Mouse (Mus musculus): ENCODE results near the gene Rab24. TPM values are rescaled to one million over a fixed set of nuclear protein-coding genes. Genes with fewer than 3 reads are reported as not detected.
A peak's percentile ranks its signal among the peaks of the same experiment; 100 is the strongest.

Gene Rab24
- polyA plus RNA-seq, 1 experiment from 2014 or later = 92.2 TPM

- ATAC-seq = no peak
- Histone ChIP-seq H3K9ac (ENCODE audit: low read depth, low read length) (peak overlapping the region; percentile 69), H3K4me3 (ENCODE audit: low read depth, low read length) (peak overlapping the region; percentile 64), H3K36me3 (ENCODE audit: control insufficient read depth, insufficient read depth, low read length) (peaks cover 4% of the 10 kb centered on the region), H3K27ac (ENCODE audit: low read length) (peak overlapping the region; percentile 70), H3K4me2 (ENCODE audit: low read length) (peak overlapping the region; percentile 96), H3K4me1 (ENCODE audit: control insufficient read depth, insufficient read depth, low read length) (peaks cover 15% of the 10 kb centered on the region), H3K9me3 (replicated peaks; ENCODE audit: control insufficient read depth, low read length, poor library complexity, severe bottlenecking) (no peaks in the 10 kb centered on the region), H3K27me3 (ENCODE audit: control insufficient read depth, insufficient read depth, low read depth, low read length) (no peaks in the 10 kb centered on the region)
- 51% methylated on average over 14 of the region's 14 CpGs for WGBS
Observed at GRCm38 (mm10) chr13:55330567-55331400, 9.0 kb upstream of the Rab24 start.

DNA sequence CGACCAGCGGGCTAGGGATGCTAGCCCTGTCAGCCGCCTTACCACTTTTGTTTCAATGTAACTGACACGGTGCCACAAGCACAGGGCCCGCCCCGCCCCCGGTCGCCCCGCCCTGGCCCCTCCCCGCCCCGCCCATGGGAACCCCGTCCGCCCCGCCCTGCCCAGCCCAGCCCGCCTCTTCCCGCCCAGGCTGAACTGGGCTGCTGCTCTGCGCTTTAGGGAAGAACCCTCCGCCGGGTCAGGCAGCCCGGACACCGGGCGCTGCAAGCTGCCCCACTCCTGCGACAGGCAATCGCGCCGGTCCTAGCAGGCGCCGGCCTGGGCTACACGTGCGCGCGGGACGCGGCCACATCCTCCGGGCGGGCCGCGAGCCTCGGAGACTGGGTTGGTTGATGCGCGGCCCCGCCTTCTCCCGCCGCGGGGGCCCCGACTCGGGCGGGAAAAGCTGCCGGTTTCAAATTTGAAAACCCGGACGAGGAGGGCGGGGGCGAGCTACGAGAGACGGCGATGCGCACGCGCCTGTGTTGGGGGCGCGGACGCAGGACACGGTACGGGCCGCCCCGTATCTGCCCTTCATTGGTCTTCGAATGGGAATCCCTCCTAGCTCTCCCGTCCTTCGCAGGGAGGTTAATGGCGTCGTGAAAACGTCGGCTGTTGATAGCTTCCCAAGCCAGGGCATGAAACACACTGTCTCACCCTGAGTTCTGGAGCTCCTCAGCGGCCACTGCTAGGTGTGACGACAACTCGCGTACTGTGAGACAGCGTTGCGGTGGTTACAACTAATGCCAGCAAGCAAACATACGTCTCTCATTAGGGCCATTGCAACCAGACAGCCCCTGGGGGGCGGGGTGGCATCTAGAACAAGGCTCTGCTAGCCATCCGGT, 8.2 kb upstream of the Rab24 start, which contains the start of gene Mxd3:
TSS of gene Mxd3 (minus strand) at position 141 of the 884 bp plus-strand sequence.
- H3K4me2 ChIP-seq (ENCODE audit: low read length) = peak within 1 kb of the TSS; percentile 96
- H3K27me3 ChIP-seq (ENCODE audit: control insufficient read depth, insufficient read depth, low read depth, low read length) = no peaks in the 10 kb centered on the region
- H3K4me3 ChIP-seq (ENCODE audit: low read depth, low read length) = peak within 1 kb of the TSS; percentile 64
- H3K27ac ChIP-seq (ENCODE audit: low read length) = peak within 1 kb of the TSS; percentile 70
- WGBS = under 1% methylated on average over 77 of the region's 82 CpGs
- H3K9me3 ChIP-seq (replicated peaks; ENCODE audit: control insufficient read depth, low read length, poor library complexity, severe bottlenecking) = no peaks in the 10 kb centered on the region
- ATAC-seq = peak; percentile 78
- peak within 1 kb of the TSS; percentile 69 for H3K9ac ChIP-seq (ENCODE audit: low read depth, low read length)
- H3K36me3 ChIP-seq (ENCODE audit: control insufficient read depth, insufficient read depth, low read length) = peaks cover 12% of the 10 kb centered on the region
- H3K4me1 ChIP-seq (ENCODE audit: control insufficient read depth, insufficient read depth, low read length) = peaks cover 15% of the 10 kb centered on the region

- H3K36me3 ChIP-seq (ENCODE audit: control insufficient read depth, insufficient read depth, low read length) = peaks cover 12% of the 10 kb centered on the region
- peak overlapping the region; percentile 96 for H3K4me2 ChIP-seq (ENCODE audit: low read length)
- H3K4me1 ChIP-seq (ENCODE audit: control insufficient read depth, insufficient read depth, low read length) = peaks cover 15% of the 10 kb centered on the region
- H3K27me3 ChIP-seq (ENCODE audit: control insufficient read depth, insufficient read depth, low read depth, low read length) = no peaks in the 10 kb centered on the region
- WGBS = 2% methylated on average over 26 of the region's 29 CpGs
- H3K4me3 ChIP-seq (ENCODE audit: low read depth, low read length) = peak overlapping the region; percentile 64
- H3K9ac ChIP-seq (ENCODE audit: low read depth, low read length) = peak overlapping the region; percentile 69
- peak overlapping the region; percentile 70 for H3K27ac ChIP-seq (ENCODE audit: low read length)
- peak; percentile 15 for ATAC-seq
- no peaks in the 10 kb centered on the region for H3K9me3 ChIP-seq (replicated peaks; ENCODE audit: control insufficient read depth, low read length, poor library complexity, severe bottlenecking)
Observed at GRCm38 (mm10) chr13:55329109-55329682, 7.5 kb upstream of the Rab24 start.

- peaks cover 19% of the 10 kb centered on the region for H3K4me1 ChIP-seq (ENCODE audit: control insufficient read depth, insufficient read depth, low read length)
- peak overlapping the region; percentile 96 for H3K4me2 ChIP-seq (ENCODE audit: low read length)
- no peak for ATAC-seq
- no peak overlapping the region for H3K27ac ChIP-seq (ENCODE audit: low read length)
- H3K9ac ChIP-seq (ENCODE audit: low read depth, low read length) = peak overlapping the region; percentile 69; the same call in 1 of the 2 replicates
- no peaks in the 10 kb centered on the region for H3K9me3 ChIP-seq (replicated peaks; ENCODE audit: control insufficient read depth, low read length, poor library complexity, severe bottlenecking)
- H3K27me3 ChIP-seq (ENCODE audit: control insufficient read depth, insufficient read depth, low read depth, low read length) = no peaks in the 10 kb centered on the region
- H3K4me3 ChIP-seq (ENCODE audit: low read depth, low read length) = peak overlapping the region; percentile 64
- 77% methylated on average over 4 of the region's 4 CpGs for WGBS
- peaks cover 12% of the 10 kb centered on the region for H3K36me3 ChIP-seq (ENCODE audit: control insufficient read depth, insufficient read depth, low read length)
Observed at GRCm38 (mm10) chr13:55328641-55329040, 6.9 kb upstream of the Rab24 start.

DNA sequence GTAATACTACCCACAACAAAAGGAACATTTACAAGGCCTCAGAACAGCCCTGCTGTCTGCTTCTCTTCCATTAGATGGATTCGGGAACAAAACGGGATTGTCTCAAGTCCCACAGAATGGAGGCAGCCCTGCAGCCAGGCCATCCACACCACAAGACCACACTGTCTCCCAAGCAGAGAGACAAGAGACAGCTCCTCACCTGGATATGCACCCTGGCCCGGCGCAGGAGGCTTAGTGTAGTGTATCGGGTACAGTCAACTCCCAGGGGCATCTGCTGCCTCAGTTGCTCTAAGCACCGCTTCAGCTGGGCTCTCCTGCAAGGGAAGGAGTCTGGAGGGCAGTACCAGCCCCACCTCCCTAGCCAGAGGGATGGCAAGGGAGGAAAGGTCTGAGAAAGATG, 6.4 kb upstream of the Rab24 start:
- H3K36me3 ChIP-seq (ENCODE audit: control insufficient read depth, insufficient read depth, low read length) = peaks cover 12% of the 10 kb centered on the region
- H3K4me1 ChIP-seq (ENCODE audit: control insufficient read depth, insufficient read depth, low read length) = peaks cover 24% of the 10 kb centered on the region
- no peak for ATAC-seq
- H3K9me3 ChIP-seq (replicated peaks; ENCODE audit: control insufficient read depth, low read length, poor library complexity, severe bottlenecking) = no peaks in the 10 kb centered on the region
- H3K27ac ChIP-seq (ENCODE audit: low read length) = no peak overlapping the region
- H3K4me3 ChIP-seq (ENCODE audit: low read depth, low read length) = peak overlapping the region; percentile 12; the same call in 1 of the 2 replicates
- no peaks in the 10 kb centered on the region for H3K27me3 ChIP-seq (ENCODE audit: control insufficient read depth, insufficient read depth, low read depth, low read length)
- no peak overlapping the region for H3K9ac ChIP-seq (ENCODE audit: low read depth, low read length)
- WGBS = 87% methylated on average over 6 of the region's 6 CpGs
- peak overlapping the region; percentile 96; the same call in 1 of the 2 replicates for H3K4me2 ChIP-seq (ENCODE audit: low read length)

- H3K4me3 ChIP-seq (ENCODE audit: low read depth, low read length) = no peak overlapping the region
- WGBS = 30% methylated on average over 4 of the region's 8 CpGs
- H3K27me3 ChIP-seq (ENCODE audit: control insufficient read depth, insufficient read depth, low read depth, low read length) = no peaks in the 10 kb centered on the region
- ATAC-seq = peak; percentile 36
- peak overlapping the region; percentile 65; the same call in 1 of the 2 replicates for H3K27ac ChIP-seq (ENCODE audit: low read length)
- no peaks in the 10 kb centered on the region for H3K9me3 ChIP-seq (replicated peaks; ENCODE audit: control insufficient read depth, low read length, poor library complexity, severe bottlenecking)
- peak overlapping the region; percentile 9; the same call in 1 of the 2 replicates for H3K4me2 ChIP-seq (ENCODE audit: low read length)
- H3K4me1 ChIP-seq (ENCODE audit: control insufficient read depth, insufficient read depth, low read length) = peaks cover 29% of the 10 kb centered on the region
- no peak overlapping the region for H3K9ac ChIP-seq (ENCODE audit: low read depth, low read length)
- peaks cover 12% of the 10 kb centered on the region for H3K36me3 ChIP-seq (ENCODE audit: control insufficient read depth, insufficient read depth, low read length)
Observed at GRCm38 (mm10) chr13:55327633-55328032, 5.9 kb upstream of the Rab24 start.

- H3K9ac ChIP-seq (ENCODE audit: low read depth, low read length) = peak overlapping the region; percentile 39; the same call in 1 of the 2 replicates
- ATAC-seq = no peak
- H3K4me1 ChIP-seq (ENCODE audit: control insufficient read depth, insufficient read depth, low read length) = peaks cover 31% of the 10 kb centered on the region
- H3K4me3 ChIP-seq (ENCODE audit: low read depth, low read length) = no peak overlapping the region
- 64% methylated on average over 4 of the region's 4 CpGs for WGBS
- H3K36me3 ChIP-seq (ENCODE audit: control insufficient read depth, insufficient read depth, low read length) = peaks cover 12% of the 10 kb centered on the region
- no peaks in the 10 kb centered on the region for H3K9me3 ChIP-seq (replicated peaks; ENCODE audit: control insufficient read depth, low read length, poor library complexity, severe bottlenecking)
- no peaks in the 10 kb centered on the region for H3K27me3 ChIP-seq (ENCODE audit: control insufficient read depth, insufficient read depth, low read depth, low read length)
- H3K4me2 ChIP-seq (ENCODE audit: low read length) = peak overlapping the region; percentile 9; the same call in 1 of the 2 replicates
- H3K27ac ChIP-seq (ENCODE audit: low read length) = peak overlapping the region; percentile 65
Observed at GRCm38 (mm10) chr13:55327169-55327568, 5.4 kb upstream of the Rab24 start.

DNA sequence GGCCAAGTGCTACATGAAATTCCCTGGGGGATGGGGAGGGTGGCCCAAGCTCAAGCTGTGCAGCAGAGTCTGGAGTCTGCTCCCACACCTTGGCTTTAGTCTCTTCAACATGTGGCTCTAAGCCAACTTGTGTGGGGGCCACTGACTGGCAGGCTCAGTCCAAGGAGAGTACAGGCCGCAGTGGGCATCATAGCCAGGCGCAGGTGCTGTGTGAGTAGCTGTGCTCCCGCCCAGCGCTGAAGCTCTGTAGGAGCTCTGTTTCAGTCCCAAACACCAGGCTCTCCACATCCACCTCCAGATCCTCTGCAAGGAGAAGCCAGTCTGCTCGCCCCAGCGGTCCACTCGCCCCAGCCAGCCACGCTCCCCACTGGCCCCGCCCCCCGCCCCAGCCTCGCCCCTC, 3.9 kb upstream of the Rab24 start:
- H3K36me3 ChIP-seq (ENCODE audit: control insufficient read depth, insufficient read depth, low read length) = peaks cover 12% of the 10 kb centered on the region
- no peaks in the 10 kb centered on the region for H3K27me3 ChIP-seq (ENCODE audit: control insufficient read depth, insufficient read depth, low read depth, low read length)
- no peak overlapping the region for H3K4me3 ChIP-seq (ENCODE audit: low read depth, low read length)
- peaks cover 38% of the 10 kb centered on the region for H3K4me1 ChIP-seq (ENCODE audit: control insufficient read depth, insufficient read depth, low read length)
- WGBS = 82% methylated on average over 9 of the region's 11 CpGs
- H3K27ac ChIP-seq (ENCODE audit: low read length) = no peak overlapping the region
- H3K4me2 ChIP-seq (ENCODE audit: low read length) = no peak overlapping the region
- no peaks in the 10 kb centered on the region for H3K9me3 ChIP-seq (replicated peaks; ENCODE audit: control insufficient read depth, low read length, poor library complexity, severe bottlenecking)
- H3K9ac ChIP-seq (ENCODE audit: low read depth, low read length) = no peak overlapping the region
- ATAC-seq = no peak
